Mouse (Mus musculus) neural tube, embryonic 13.5 days (tissue): ENCODE data around the gene Hmga1. TPM values are rescaled to one million over a fixed set of nuclear protein-coding genes. Genes with fewer than 3 reads are reported as not detected.

Experiments used
- ATAC-seq: fragments of 200-750 bp; cut with Nextera tagmentation; 2 replicates; pipeline ENCODE4 v1.8.0; 2017; ENCODE audit warnings: low read depth, mild to moderate bottlenecking, moderate TSS enrichment, moderate library complexity
- H3K27ac ChIP-seq: fragments of 300-500 bp; sonication (generic); replicated peaks from 2 replicates; pipeline ENCODE4 v1.5.1; 2015; ENCODE audit warnings: moderate library complexity, mild to moderate bottlenecking, inconsistent platforms
- H3K27me3 ChIP-seq: fragments of 300-500 bp; sonication (generic); 2 replicates; pipeline ENCODE4 v1.6.1; 2015; ENCODE audit warnings: mild to moderate bottlenecking, inconsistent platforms
- H3K36me3 ChIP-seq: fragments of 300-500 bp; sonication (generic); 2 replicates; pipeline ENCODE4 v1.6.1; 2015; ENCODE audit warnings: mild to moderate bottlenecking, inconsistent platforms
- H3K4me1 ChIP-seq: fragments of 300-500 bp; sonication (generic); replicated peaks from 2 replicates; pipeline ENCODE4 v1.6.1; 2015; ENCODE audit warnings: inconsistent platforms
- H3K4me2 ChIP-seq: fragments of 300-500 bp; sonication (generic); 2 replicates; pipeline ENCODE4 v1.6.1; 2015; ENCODE audit warnings: inconsistent platforms, mild to moderate bottlenecking, moderate library complexity
- H3K4me3 ChIP-seq: fragments of 300-500 bp; sonication (generic); 2 replicates; pipeline ENCODE4 v1.5.1; 2015; ENCODE audit warnings: mild to moderate bottlenecking, inconsistent platforms
- H3K9ac ChIP-seq: fragments of 300-500 bp; sonication (generic); 2 replicates; pipeline ENCODE4 v1.6.1; 2015; ENCODE audit warnings: moderate library complexity, mild to moderate bottlenecking, inconsistent platforms
- H3K9me3 ChIP-seq: fragments of 300-500 bp; sonication (generic); 2 replicates; pipeline ENCODE4 v1.6.1; 2016; ENCODE audit warnings: inconsistent platforms
- WGBS: fragments of 180-500 bp; shearing (Covaris S2); methylation state at CpG from one replicate; pipeline ENCODE4 v1.1.7; 2015; 5-methylcytosine and 5-hydroxymethylcytosine counted together
- polyA plus RNA-seq: library from polyadenylated mRNA; unstranded; fragments of >200 nt; fragmentation: Nextera tagmentation; extraction: Ambion mirVana; gene quantifications from 2 replicates; pipeline ENCODE4 v1.2.1, GENCODE M21; 2015

Gene Hmga1
- polyA plus RNA-seq, 1 experiment from 2014 or later, result 121 TPM

DNA sequence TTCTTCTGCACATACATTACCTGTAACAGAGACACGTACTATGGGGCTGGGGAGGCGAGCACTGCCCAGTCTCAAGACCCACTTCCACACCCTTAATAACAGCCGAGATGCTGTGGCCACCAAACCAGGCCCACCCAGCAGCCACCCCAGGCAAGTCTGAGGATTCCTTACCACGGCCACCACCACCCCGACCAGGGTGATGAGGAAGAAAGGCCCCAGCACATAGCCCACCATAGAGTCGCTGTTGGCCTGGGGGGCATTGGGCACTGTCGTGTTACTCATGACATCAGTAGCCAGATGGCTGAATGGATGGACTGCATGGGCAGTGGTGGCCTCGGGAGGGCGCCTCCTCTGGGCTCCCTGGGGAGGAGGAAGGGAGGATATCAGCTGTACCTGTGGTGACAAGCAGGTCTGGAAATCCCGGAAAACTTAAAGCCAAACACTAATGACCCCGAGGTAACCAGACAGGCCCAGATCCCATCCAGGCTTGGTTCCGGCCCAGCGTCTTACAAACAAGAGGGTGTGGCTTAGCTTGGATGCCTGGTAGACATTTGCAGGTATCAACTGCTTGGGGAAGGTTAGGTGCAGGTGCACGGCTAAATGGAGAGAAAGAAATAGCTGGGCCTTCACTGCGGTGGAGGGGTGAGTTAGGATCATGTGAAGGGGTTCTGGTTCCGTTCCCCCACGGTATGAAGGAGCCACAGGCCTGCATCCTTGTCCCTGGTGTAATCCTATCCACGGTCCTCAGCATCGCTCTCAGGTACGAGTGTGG, 8.3 kb downstream of the Hmga1 start:
- Histone ChIP-seq H3K4me3 (peak overlapping the region; percentile 71), H3K4me2 (peak overlapping the region; percentile 93), H3K27ac (peak overlapping the region; percentile 61), H3K9me3 (no peaks in the 10 kb centered on the region), H3K9ac (peak overlapping the region; percentile 77), H3K27me3 (no peaks in the 10 kb centered on the region), H3K36me3 (peaks cover 3% of the 10 kb centered on the region), H3K4me1 (peaks cover 44% of the 10 kb centered on the region)
- no peak for ATAC-seq
- 11% methylated on average over 20 of the region's 20 CpGs for WGBS

DNA sequence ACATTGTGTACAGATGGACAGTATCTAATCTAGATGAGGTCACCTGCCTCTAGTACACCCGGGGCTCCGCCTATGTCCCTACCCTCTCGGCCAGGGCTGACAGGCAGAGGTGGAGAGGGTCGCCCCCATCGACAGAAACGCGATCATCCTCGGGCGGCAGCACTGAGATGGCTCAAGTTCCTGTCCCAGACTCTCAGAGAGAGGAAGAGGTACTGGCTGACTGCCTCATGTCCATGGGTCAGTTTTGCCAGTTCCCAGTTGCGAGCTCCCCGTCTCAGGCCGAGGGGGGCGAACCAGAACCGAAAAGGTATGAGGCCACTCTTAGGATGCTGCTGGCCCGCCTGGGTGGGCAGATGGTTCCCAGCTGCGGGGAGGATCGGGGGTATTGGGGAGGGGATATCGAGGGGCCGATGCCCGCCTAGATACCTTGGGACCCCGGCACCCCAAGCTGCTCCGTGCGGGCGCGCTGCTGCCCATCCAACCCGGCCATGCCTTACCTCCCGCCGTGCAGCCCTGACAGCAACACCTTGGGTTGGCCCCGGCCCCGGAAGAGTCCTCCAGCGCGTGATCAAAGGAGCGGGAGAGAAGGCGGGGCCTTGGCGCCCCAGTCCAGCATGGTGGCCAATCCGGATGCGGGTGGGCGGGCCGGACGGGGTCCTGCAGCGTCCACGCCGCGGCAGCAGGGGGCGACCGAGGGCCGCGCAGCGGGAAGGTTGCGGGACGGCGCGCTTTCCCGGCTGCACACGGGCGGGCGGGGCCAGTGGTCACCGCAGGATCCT, 9.1 kb downstream of the Hmga1 start, which contains the start of gene AI413582:
TSS of gene AI413582 (minus strand) at position 594 of the 779 bp plus-strand sequence.
- Histone ChIP-seq H3K27ac (peak within 1 kb of the TSS; percentile 68), H3K4me3 (peak within 1 kb of the TSS; percentile 71), H3K27me3 (no peaks in the 10 kb centered on the region), H3K9ac (peak within 1 kb of the TSS; percentile 77), H3K4me1 (peaks cover 38% of the 10 kb centered on the region), H3K36me3 (peaks cover 3% of the 10 kb centered on the region), H3K9me3 (no peaks in the 10 kb centered on the region), H3K4me2 (peak within 1 kb of the TSS; percentile 93)
- ATAC-seq, result peak; percentile 95
- under 1% methylated on average over 58 of the region's 58 CpGs for WGBS

DNA sequence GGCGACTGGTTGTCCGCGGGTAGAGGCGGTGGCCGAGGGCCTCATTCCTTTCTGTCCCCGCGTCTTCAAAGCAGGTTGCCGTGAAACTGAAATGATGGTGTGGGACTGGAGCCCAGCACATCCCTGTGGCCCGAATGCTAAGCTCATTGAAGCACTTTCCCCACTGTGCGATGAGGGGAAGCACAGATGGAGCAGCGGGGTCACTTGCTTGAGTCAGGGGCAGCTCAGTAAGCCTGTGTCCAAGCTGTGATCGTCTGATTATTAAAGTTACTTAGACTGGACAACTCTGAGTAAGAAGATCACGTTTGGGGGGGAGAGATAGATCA, 9.6 kb downstream of the Hmga1 start:
- peak overlapping the region; percentile 68 for H3K27ac ChIP-seq
- H3K4me3 ChIP-seq, result peak overlapping the region; percentile 71
- peak overlapping the region; percentile 93 for H3K4me2 ChIP-seq
- no peaks in the 10 kb centered on the region for H3K9me3 ChIP-seq
- H3K36me3 ChIP-seq, result peaks cover 3% of the 10 kb centered on the region
- no peak for ATAC-seq
- peaks cover 38% of the 10 kb centered on the region for H3K4me1 ChIP-seq
- no peaks in the 10 kb centered on the region for H3K27me3 ChIP-seq
- WGBS, result under 1% methylated on average over 13 of the region's 13 CpGs
- peak overlapping the region; percentile 76 for H3K9ac ChIP-seq

DNA sequence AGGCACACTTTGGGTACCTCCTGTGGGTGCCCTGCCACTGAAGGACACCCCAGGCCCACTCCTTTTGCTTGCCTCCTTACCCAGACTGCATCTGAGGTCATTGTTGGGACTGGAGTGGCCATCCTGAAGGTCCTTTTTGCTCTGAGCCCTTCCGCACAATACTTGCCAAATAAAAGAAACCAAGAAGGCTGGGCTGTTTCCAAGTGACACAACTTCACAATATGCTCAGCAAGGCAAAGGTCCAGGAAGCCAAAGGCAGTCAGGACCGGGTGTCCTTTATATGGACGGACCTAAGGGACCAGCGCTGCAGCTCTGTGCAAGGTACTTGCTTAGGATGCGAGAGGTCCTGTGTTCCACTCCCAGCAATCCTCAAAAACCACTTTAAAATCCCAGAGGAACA, 11.9 kb downstream of the Hmga1 start:
- H3K4me1 ChIP-seq, result peaks cover 30% of the 10 kb centered on the region
- ATAC-seq, result no peak
- WGBS, result 89% methylated on average over 5 of the region's 5 CpGs
- no peaks in the 10 kb centered on the region for H3K9me3 ChIP-seq
- H3K4me3 ChIP-seq, result no peak overlapping the region
- H3K4me2 ChIP-seq, result no peak overlapping the region
- no peak overlapping the region for H3K27ac ChIP-seq
- H3K27me3 ChIP-seq, result no peaks in the 10 kb centered on the region
- H3K9ac ChIP-seq, result no peak overlapping the region
- H3K36me3 ChIP-seq, result peaks cover 13% of the 10 kb centered on the region; the same call in 1 of the 2 replicates

DNA sequence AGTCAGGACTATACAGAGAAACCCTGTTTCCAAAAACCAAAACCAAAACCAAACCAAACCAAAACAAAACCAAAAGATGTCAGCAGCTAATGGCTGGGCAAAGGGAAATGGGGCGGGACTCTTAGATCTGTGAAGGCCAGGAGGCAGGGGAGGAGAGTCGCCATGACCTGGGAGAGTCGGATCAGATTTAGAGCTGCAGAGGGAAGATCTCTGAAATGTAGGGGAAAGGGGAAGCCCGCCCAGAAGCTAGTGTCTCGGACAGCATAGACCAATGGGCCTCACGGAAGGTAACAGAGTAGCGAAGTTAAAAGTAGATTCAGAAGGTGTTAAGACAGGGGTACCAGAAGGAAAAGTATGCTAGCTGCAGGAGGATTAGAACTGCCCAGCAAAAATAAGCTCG, 15.0 kb downstream of the Hmga1 start:
- Histone ChIP-seq H3K9ac (no peak overlapping the region), H3K36me3 (peaks cover 37% of the 10 kb centered on the region), H3K27me3 (no peaks in the 10 kb centered on the region), H3K4me3 (no peak overlapping the region), H3K4me2 (no peak overlapping the region), H3K9me3 (no peaks in the 10 kb centered on the region), H3K4me1 (peaks cover 8% of the 10 kb centered on the region), H3K27ac (no peak overlapping the region)
- 81% methylated on average over 8 of the region's 8 CpGs for WGBS
- ATAC-seq, result no peak

GRCm38 (mm10) chr17:27573772-27574320, 17.5 kb downstream of the Hmga1 start:
- no peaks in the 10 kb centered on the region for H3K27me3 ChIP-seq
- H3K4me2 ChIP-seq, result no peak overlapping the region
- H3K36me3 ChIP-seq, result peaks cover 60% of the 10 kb centered on the region
- no peak overlapping the region for H3K9ac ChIP-seq
- no peaks in the 10 kb centered on the region; the same call in 1 of the 2 replicates for H3K4me1 ChIP-seq
- H3K4me3 ChIP-seq, result no peak overlapping the region
- H3K9me3 ChIP-seq, result no peaks in the 10 kb centered on the region
- ATAC-seq, result no peak
- WGBS, result 81% methylated on average over 10 of the region's 10 CpGs
- no peak overlapping the region for H3K27ac ChIP-seq

DNA sequence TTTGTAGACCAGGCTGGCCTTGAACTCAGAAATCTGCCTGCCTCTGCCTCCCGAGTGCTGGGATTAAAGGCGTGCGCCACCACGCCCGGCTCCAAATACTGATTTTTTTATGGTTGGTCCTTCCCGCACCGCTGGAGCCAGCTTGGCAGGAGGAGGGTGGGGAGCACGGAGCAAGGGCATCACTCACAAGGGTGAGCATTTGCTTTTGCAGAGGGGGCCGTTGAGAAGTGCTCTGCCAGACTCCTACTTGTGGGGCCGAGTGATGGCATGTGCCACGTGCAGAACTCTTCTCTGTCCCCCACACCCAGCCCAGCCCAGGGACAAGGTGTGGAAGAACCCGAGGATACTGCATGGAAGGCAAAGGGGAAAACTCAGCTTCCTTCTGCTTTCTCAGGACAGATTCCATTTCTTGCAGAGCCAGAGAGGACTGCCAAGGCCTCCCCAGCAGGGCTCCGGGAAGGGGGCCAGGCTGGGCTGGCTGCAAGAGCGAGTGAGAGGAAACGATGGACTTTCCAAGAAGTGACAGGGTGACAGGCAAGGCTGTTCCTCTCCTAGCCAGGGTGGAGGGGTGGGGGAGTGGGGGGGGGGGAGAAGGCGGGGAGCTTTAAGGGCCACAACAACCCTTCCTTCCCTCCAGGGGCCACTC, 18.3 kb downstream of the Hmga1 start:
- H3K27me3 ChIP-seq, result no peaks in the 10 kb centered on the region
- H3K9me3 ChIP-seq, result no peaks in the 10 kb centered on the region
- H3K27ac ChIP-seq, result no peak overlapping the region; the same call in 1 of the 2 replicates
- 88% methylated on average over 15 of the region's 16 CpGs for WGBS
- H3K4me3 ChIP-seq, result no peak overlapping the region
- H3K36me3 ChIP-seq, result peaks cover 67% of the 10 kb centered on the region
- H3K9ac ChIP-seq, result no peak overlapping the region
- ATAC-seq, result no peak
- no peak overlapping the region for H3K4me2 ChIP-seq
- no peaks in the 10 kb centered on the region; the same call in 1 of the 2 replicates for H3K4me1 ChIP-seq

- no peak overlapping the region for H3K4me2 ChIP-seq
- no peaks in the 10 kb centered on the region; the same call in 1 of the 2 replicates for H3K4me1 ChIP-seq
- H3K27me3 ChIP-seq, result no peaks in the 10 kb centered on the region
- H3K36me3 ChIP-seq, result peaks cover 74% of the 10 kb centered on the region
- ATAC-seq, result no peak
- no peak overlapping the region for H3K4me3 ChIP-seq
- WGBS, result 60% methylated on average over 10 of the region's 10 CpGs
- H3K9me3 ChIP-seq, result no peaks in the 10 kb centered on the region
- H3K27ac ChIP-seq, result no peak overlapping the region
- no peak overlapping the region for H3K9ac ChIP-seq
Observed at GRCm38 (mm10) chr17:27575116-27575776, 18.9 kb downstream of the Hmga1 start.

DNA sequence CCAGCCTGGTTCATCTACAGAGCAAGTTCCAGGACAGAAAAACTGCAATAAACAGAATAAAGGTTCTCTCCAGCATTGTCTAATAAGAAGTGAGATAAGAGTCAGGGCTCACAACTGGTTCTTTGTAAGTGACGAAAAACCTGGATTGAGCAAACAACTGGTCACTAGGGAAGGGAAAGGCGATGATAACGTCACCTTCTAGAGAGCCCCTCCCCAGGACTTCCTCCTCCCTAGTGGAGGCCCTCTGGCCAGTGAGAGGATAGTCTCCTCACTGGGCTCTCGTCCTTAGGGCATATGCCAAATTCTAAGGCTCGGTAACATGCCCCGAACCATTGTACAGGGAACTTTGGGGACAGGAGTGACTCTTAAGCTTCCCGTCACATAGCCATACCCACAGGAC, 19.8 kb downstream of the Hmga1 start:
- ATAC-seq, result no peak
- H3K27me3 ChIP-seq, result no peaks in the 10 kb centered on the region
- H3K27ac ChIP-seq, result no peak overlapping the region
- H3K9me3 ChIP-seq, result no peaks in the 10 kb centered on the region
- H3K4me1 ChIP-seq, result no peaks in the 10 kb centered on the region; the same call in 1 of the 2 replicates
- H3K9ac ChIP-seq, result no peak overlapping the region
- WGBS, result 89% methylated on average over 7 of the region's 7 CpGs
- H3K4me3 ChIP-seq, result no peak overlapping the region
- H3K4me2 ChIP-seq, result no peak overlapping the region
- peaks cover 82% of the 10 kb centered on the region for H3K36me3 ChIP-seq

DNA sequence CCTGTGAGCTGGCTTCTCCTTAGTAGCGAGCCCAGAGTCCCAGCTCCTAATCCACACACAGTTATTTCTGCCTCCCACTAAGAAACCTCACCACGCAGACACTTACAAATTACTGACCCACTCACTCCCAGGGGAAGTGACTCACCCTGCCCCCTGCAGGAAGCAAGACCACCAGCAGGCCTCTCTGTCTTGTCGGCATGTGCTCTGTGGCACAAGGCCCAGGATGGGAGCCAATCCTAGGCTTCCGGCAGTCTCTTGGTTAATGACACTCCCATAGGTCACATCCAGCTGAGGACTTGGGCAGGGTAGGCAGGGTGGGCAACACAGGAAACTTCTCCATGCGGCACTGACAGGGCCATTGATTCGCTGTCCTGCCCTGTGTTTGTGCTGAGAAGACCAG, 21.2 kb downstream of the Hmga1 start:
- Histone ChIP-seq H3K4me3 (no peak overlapping the region), H3K4me2 (no peak overlapping the region), H3K9me3 (no peaks in the 10 kb centered on the region), H3K27me3 (no peaks in the 10 kb centered on the region), H3K27ac (no peak overlapping the region), H3K36me3 (peaks cover 89% of the 10 kb centered on the region), H3K4me1 (no peaks in the 10 kb centered on the region; the same call in 1 of the 2 replicates), H3K9ac (no peak overlapping the region)
- ATAC-seq, result no peak
- 63% methylated on average over 6 of the region's 6 CpGs for WGBS

DNA sequence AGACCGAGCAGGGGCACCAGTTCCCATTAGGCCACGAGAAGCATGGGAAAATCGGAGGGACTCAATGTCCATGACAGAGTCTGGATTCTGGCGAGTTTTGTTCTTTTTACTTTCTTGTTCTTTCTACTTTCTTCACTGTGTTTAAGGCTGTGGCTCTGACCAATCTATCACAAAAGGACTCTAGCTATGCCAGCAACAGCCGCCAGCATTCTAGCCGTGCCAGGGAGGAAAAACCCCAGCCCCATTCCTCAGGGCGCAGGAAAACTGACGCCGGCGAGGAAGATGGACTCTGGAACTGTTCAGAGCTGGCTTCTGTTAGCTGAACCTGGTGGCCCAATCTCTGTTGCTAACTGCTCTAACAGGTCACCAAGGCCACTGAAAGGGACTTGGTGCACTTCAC, 22.2 kb downstream of the Hmga1 start:
- H3K9ac ChIP-seq, result no peak overlapping the region
- WGBS, result 91% methylated on average over 10 of the region's 10 CpGs
- H3K27ac ChIP-seq, result no peak overlapping the region
- no peak overlapping the region for H3K4me2 ChIP-seq
- no peaks in the 10 kb centered on the region; the same call in 1 of the 2 replicates for H3K4me1 ChIP-seq
- no peak for ATAC-seq
- peaks cover 93% of the 10 kb centered on the region for H3K36me3 ChIP-seq
- H3K4me3 ChIP-seq, result no peak overlapping the region
- no peaks in the 10 kb centered on the region for H3K27me3 ChIP-seq
- H3K9me3 ChIP-seq, result no peaks in the 10 kb centered on the region
